Mouse (Mus musculus) cerebellum, adult 11 months (tissue): ENCODE data around the gene Trpt1.

Experiments used
- DNase-seq: peaks from one replicate; pipeline ENCODE4 v3.0.0; 2022

Trpt1 gene

GRCm38 (mm10) chr19:6996006-6996405, at the start of gene Trpt1, which contains the start of gene Nudt22:
Gene Trpt1 (plus strand): TSS chr19:6996131.
Gene Nudt22 (minus strand): TSS chr19:6996117.
- peak; percentile 83 for DNase-seq

DNA sequence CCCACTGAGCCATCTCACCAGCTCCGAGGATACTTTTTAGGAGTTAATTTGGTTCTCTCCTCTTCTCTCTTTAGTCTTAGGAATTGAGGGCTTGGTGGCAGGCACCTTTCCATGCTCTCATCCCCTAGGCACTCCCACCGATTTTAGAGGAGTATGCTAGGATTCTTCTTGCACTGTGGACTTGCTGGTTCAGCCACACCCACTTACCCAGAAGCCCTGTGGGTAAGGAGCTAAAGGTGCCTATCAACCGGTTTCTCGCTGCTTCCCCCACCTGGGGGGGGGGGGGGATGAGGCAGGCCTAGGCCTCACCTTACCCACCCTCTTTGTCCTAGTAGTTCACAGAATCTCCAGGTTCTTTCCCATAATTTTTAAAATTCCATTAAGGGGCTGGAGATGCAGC, 48.2 kb upstream of the Trpt1 start:
- DNase-seq: no peak

- peak; percentile 69 for DNase-seq
Measured at GRCm38 (mm10) chr19:6948186-6948585, 47.7 kb upstream of the Trpt1 start.

GRCm38 (mm10) chr19:6949532-6949931, 46.4 kb upstream of the Trpt1 start:
- DNase-seq: no peak

- no peak for DNase-seq
Measured at GRCm38 (mm10) chr19:6949951-6950350, 46.0 kb upstream of the Trpt1 start.

DNA sequence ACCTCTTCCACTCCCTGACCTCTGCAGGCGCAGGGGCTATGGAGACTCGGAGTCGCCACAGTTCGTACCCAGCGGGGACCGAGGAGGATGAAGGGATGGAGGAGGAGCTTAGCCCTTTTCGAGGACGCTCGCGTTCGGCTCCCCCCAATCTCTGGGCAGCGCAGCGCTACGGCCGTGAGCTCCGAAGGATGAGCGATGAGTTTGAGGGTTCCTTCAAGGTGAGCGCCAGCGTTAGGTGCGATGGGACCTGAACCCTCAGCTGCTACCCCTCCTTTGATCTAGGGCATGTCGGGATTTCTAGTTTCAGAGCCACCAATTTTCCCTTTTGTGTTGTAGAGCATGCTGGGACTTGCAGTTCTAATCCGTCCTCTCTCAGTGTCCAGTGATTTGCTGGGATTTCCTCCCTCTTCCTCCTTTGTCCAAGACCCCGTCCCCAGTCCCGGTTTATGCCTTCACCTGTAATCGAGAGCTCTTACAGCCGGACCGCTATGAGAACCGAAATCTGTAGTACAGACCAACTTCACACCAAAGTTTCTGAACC, 45.2 kb upstream of the Trpt1 start:
- peak; percentile 56 for DNase-seq

DNA sequence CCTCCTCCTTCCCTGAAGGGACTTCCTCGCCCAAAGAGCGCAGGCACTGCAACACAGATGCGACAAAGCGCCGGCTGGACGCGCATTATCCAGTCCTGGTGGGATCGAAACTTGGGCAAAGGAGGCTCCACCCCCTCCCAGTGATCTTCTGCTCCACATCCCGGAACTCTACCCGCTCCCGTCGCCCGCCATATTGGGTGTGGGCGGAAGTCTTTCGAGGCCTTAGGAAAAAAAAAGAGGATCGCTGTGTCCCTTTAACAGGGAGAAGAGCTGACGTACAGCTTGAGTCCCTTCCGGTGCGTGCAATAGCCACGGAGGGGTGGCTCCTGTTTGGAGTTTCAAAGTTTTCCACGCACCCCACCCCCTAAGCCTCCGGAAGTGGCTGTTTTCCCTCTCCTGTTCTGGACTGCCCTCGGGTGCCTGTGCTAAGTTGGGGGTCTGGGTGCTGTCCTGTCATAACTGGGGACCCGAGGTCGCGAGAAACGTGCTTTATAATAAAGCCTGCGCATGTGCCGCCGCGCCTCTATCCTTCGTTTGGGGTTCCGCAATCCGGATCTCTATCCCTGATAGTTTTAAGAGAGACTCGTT, 44.5 kb upstream of the Trpt1 start:
- peak; percentile 88 for DNase-seq

DNA sequence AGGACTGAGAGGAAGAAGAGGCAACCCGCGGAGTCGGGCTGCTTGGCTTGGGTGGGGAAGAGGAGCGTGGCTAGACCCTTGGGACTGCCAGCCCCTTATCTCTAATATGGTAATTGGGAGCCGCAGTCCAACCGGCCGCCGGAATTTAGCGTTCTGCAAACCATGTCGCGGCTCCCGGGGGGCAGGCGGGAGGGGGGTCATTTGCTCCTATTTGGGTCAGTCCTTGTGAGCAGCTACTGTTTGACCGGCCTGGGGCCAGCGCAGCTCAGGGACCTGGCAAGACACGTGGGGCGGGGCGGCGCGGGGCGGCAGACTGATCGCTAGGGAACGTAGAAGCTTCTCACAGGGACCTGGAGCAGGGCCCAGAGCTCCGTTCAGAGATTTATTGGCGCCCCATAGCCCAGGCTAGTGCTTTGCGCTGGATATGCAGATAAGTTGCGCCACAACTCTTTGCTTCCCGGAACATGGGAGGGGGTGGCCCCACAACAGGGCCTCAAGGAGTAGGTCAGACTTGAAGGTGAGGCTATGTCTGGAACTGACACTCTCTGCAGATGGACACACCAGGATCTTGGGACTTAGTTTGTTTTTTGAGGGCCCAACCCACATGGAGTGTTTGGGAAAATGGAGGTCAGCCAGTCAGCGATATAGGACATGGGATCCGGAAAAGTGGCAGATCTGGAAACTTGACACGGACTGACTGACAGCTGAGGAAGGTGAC, 43.8 kb upstream of the Trpt1 start:
- DNase-seq: peak; percentile 79

DNA sequence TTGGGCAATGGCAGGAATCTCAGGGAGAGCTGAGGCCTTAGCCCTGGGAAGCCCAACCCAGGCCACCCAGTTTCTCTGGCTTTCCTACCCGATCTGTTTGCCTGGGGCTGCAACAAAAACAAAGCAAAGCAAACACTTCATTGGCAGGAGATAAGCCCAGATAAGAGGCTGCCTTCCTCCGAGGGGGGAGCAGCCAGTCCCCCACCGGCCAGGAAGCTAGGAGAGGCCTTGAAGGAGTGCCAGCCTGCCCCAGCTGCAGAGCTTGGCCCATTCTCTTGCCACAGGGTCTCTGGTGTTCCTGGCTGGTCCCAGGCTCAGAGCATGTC, 43.3 kb upstream of the Trpt1 start:
- no peak for DNase-seq

DNA sequence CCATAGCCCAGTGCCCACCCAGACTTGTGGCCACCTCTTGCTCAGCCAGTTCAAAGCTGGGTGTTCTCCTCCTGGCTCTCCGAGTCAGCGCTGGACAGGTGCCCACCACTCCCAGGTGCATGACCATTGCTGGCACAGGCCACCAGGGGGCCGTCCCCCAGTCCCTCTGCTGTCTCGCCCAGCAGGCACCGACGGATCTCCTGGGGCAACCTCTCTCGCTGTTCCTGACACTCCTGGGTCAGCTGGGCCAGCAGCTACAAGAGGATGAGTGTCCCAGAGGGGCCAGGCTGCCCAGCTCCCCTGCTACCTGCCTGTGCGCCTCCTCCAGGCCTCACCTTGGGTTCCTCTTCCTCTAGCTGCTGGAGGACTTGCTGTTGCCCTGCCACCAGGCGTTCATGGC, 41.9 kb upstream of the Trpt1 start:
- peak; percentile 60 for DNase-seq

- peak; percentile 23 for DNase-seq
Measured at GRCm38 (mm10) chr19:6955424-6955823, 40.5 kb upstream of the Trpt1 start.

DNA sequence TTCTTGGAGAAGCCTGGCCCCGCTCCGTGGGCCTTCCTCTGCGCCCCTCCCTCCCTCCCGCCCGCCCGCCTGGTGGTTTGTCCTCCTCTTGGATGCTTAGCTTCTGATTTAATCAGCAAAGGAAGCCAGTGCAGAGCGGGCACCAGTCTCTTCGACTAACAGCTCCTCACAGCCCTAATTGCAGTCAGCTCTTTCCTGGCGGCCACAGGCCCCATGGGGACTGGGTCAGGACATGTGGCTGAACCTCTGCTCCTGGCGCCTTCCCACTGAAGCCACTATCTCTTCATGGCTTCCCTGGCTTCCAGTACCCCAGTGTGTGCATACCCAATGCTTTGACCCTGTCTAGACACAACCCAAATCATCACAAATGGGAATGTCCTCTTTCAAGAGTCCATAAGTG, 39.5 kb upstream of the Trpt1 start:
- DNase-seq: no peak

DNA sequence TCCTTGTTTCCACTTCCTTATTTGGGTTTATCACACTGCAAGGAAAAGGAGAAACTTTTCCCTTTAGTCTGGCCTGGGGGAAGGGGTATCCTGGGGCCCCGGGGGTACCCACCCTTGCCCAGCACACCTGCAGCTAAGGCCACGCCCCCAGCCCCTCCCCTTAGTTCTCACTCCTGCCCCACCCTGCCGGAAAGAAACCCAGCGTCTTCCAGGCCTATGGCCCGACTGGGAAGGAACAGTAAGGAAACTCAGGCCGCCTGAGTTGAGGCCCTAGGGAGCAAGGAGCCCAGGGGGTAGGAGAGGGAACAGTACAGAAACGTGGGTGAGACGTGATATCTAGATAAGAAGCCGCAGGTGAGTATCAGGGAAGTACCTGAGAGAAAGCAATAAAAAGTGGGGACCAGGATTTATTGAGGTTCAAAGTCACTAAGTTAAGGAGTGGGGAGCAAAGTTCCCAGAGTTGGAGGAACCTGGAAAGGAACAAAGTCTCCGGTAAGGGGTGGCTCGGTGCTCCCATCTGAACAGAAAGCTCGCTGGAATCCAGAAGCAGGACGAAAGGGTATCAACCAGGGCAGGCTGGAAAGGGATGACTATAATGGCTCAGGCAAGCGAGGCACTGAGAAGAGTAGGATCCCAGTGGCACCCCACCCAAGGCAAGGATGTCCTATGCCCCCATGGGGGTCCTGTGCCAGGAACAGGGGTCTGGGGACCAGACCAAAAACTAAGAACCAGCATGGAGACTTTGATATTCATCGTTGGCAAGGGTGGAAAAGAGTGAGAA, 27.2 kb upstream of the Trpt1 start:
- DNase-seq: no peak

DNA sequence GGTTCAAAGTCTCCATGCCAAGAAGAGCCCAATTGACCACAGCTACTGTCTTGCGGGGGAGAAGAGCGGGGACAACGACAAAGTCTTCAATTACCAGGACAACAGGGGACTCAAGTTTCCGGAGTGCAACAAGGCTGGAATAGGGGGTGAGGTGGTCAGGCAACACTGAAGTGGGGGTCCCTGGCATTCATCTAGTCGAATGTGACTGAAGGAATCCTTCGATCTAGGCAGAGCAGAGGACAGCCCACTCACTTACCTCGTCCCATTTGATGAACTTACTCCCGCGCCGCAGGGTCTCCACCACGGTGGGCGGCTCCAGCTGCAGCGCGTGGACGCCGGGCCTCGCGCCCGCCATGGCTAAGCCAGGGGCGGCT, 26.7 kb upstream of the Trpt1 start:
- DNase-seq: no peak

- no peak for DNase-seq
Measured at GRCm38 (mm10) chr19:6969665-6970381, 26.1 kb upstream of the Trpt1 start.

- no peak for DNase-seq
Measured at GRCm38 (mm10) chr19:6970460-6971085, 25.4 kb upstream of the Trpt1 start.

DNA sequence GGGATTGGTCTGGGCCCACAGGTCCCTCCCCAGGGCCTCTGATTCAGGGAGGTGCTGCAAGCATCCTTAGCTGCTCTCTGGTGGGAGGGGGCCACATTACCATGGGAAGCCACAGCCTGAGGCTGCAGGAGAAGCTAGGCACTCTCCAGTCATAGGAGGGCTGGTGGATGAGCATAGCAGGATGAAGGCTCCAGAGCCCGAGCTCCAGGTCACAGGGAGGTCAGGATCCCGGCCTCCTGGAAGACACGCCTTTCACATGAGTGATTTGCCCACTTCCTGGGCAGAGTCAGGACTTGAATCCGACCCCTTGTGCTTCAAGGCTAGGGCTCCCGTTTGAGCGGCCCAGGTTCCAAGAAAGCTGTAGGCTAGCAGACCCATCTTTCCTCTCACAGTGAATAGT, 24.3 kb upstream of the Trpt1 start:
- no peak for DNase-seq

DNA sequence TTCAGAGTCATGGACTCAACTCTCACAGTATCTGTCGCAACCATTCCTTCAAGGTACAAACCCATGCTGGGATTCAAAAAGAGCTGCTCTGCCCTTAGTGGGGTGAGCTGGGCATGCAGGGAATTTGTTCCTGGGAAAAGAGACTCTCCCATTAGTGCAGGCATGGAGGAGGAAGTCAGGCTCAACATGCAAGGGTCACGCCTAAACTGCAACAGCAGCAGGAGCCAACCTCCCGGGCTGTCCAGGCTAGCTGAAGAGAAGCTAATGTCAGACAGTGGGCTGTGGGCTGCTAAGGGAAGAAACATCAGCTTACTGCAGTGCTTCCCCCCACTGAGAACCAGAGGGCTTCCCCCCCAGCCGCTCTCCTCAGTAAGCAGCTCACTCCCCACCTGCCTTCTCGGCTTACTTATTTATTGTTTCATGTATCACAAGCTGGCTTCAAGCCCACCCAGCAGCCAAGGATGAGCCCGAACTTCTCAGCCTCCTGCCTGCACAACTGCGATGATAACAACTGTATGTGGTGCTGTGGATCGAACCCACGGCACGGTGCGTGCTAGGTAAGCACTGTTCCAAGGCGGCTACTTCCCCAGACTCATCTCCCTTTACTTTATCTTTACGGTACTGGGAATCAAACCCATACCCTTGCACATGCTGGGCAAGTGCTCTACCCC, 23.5 kb upstream of the Trpt1 start:
- DNase-seq: no peak

DNA sequence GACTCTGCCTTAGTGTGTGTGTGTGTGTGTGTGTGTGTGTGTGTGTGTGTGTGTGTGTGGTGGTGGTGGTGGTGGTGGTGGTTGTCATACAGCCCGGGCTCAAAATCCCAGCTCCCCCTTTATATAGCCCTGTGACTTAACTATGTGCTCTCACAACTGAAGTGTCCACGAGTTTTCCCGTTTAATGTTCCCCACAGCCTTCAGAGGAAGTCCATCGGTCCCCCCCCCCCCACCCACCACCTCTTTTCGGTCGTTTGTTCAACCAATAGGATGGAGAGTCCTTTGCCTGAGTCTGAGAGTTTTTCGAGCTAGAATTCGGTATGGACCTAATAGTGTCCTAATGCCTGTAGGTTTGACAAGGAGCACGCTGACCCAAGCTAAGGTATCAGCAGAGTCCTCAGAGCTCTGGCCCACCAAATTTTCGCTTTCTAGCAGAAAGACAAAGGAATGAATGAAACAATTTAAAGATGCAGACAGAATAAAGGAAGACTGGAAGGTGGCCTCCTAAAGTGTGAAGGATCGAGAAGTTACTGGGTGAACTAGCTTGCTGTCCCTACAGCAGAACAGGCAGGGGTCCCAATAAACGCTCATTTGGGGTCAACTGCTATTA, 22.2 kb upstream of the Trpt1 start:
- no peak for DNase-seq

GRCm38 (mm10) chr19:6974211-6975205, 21.4 kb upstream of the Trpt1 start, which contains the start of gene Ppp1r14b:
Gene Ppp1r14b (plus strand): TSS chr19:6974968.
- DNase-seq: no peak
